Mouse (Mus musculus): ENCODE data around the gene Fam25c. TPM values are rescaled to one million over a fixed set of nuclear protein-coding genes. Genes with fewer than 3 reads are reported as not detected.

Fam25c gene
- polyA plus RNA-seq, 1 experiment from 2014 or later, result not detected

DNA sequence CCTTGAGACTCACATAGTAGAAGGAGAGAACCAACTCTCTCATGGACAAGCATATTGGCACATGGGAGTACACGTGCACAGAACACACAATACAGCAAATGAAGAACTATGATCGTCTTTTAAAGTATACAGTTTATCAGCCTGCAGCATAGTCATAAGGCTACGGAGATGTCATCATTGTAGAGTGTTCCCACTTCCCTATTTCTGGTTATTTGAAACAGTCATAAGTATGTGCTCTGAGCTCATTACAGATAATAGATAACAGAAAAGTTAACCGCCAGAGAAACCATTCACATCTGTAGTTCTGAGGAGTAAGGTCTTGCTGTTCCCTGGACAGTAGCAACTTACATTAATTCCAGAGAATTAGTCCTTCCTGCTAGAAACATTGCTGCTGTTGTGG, 12.2 kb downstream of the Fam25c start:
- Histone ChIP-seq H3K9me3 (ENCODE audit: control insufficient read depth, low read length) (no peaks in the 10 kb centered on the region), H3K9ac (ENCODE audit: low read length) (no peak overlapping the region), H3K4me2 (ENCODE audit: low read length) (no peak overlapping the region), H3K27ac (replicated peaks in 1 of 2; ENCODE audit: control insufficient read depth in 1 of 2, insufficient read depth in 1 of 2, low read depth in 2 of 2, low read length in 2 of 2) (no peak overlapping the region), H3K4me1 (ENCODE audit: control insufficient read depth in 2 of 2, insufficient read depth in 2 of 2, low read length in 2 of 2) (no peaks in the 10 kb centered on the region), H3K27me3 (ENCODE audit: control insufficient read depth, insufficient read depth, low read length) (no peaks in the 10 kb centered on the region), H3K4me3 (ENCODE audit: control insufficient read depth in 1 of 2, insufficient read depth in 1 of 2, low read depth in 1 of 2, low read length in 2 of 2) (no peak overlapping the region), H3K36me3 (ENCODE audit: control insufficient read depth, insufficient read depth, low read length) (peaks cover 64% of the 10 kb centered on the region)
- ATAC-seq (ENCODE audit: insufficient number of reproducible peaks, insufficient read depth, low FRiP score, low read depth), result no peak
- 82% methylated on average over 4 of the region's 4 CpGs for WGBS

DNA sequence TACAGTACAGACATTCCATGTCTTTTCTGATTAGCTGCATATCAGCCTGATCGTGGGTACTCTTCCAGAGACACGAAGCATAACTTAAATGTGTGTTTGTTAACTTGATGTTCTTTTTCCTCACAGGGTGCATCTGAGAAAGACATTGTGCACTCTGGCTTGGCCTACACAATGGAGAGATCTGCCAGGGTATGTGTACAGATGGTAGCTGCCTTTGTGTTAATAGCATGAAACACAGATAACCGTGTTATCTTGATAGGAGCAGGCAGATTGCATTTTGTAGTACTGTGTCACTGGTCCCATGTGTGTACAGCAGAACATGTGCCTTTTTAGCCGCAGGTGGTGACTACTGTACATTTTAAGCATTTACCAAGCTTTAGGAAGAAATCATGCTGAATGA, 13.2 kb downstream of the Fam25c start:
- H3K27me3 ChIP-seq (ENCODE audit: control insufficient read depth, insufficient read depth, low read length), result no peaks in the 10 kb centered on the region
- H3K4me1 ChIP-seq (ENCODE audit: control insufficient read depth in 2 of 2, insufficient read depth in 2 of 2, low read length in 2 of 2), result no peaks in the 10 kb centered on the region
- H3K27ac ChIP-seq (replicated peaks in 1 of 2; ENCODE audit: control insufficient read depth in 1 of 2, insufficient read depth in 1 of 2, low read depth in 2 of 2, low read length in 2 of 2), result no peak overlapping the region
- no peak for ATAC-seq (ENCODE audit: insufficient number of reproducible peaks, insufficient read depth, low FRiP score, low read depth)
- peaks cover 75% of the 10 kb centered on the region for H3K36me3 ChIP-seq (ENCODE audit: control insufficient read depth, insufficient read depth, low read length)
- H3K4me2 ChIP-seq (ENCODE audit: low read length), result no peak overlapping the region
- 84% methylated on average over 4 of the region's 4 CpGs for WGBS
- no peak overlapping the region for H3K4me3 ChIP-seq (ENCODE audit: control insufficient read depth in 1 of 2, insufficient read depth in 1 of 2, low read depth in 1 of 2, low read length in 2 of 2)
- H3K9ac ChIP-seq (ENCODE audit: low read length), result no peak overlapping the region
- no peaks in the 10 kb centered on the region for H3K9me3 ChIP-seq (ENCODE audit: control insufficient read depth, low read length)

- Histone ChIP-seq H3K4me2 (ENCODE audit: low read length) (no peak overlapping the region), H3K9me3 (ENCODE audit: control insufficient read depth, low read length) (no peaks in the 10 kb centered on the region), H3K27ac (replicated peaks in 1 of 2; ENCODE audit: control insufficient read depth in 1 of 2, insufficient read depth in 1 of 2, low read depth in 2 of 2, low read length in 2 of 2) (no peak overlapping the region), H3K27me3 (ENCODE audit: control insufficient read depth, insufficient read depth, low read length) (no peaks in the 10 kb centered on the region), H3K4me3 (ENCODE audit: control insufficient read depth in 1 of 2, insufficient read depth in 1 of 2, low read depth in 1 of 2, low read length in 2 of 2) (no peak overlapping the region), H3K4me1 (ENCODE audit: control insufficient read depth in 2 of 2, insufficient read depth in 2 of 2, low read length in 2 of 2) (no peaks in the 10 kb centered on the region), H3K9ac (ENCODE audit: low read length) (no peak overlapping the region), H3K36me3 (ENCODE audit: control insufficient read depth, insufficient read depth, low read length) (peaks cover 96% of the 10 kb centered on the region)
- no peak for ATAC-seq (ENCODE audit: insufficient number of reproducible peaks, insufficient read depth, low FRiP score, low read depth)
- 79% methylated on average over 1 of the region's 1 CpGs for WGBS
These were observed 15.8 kb downstream of the Fam25c start for GRCm38 (mm10) chr14:34339446-34339845.

- H3K4me3 ChIP-seq (ENCODE audit: control insufficient read depth in 1 of 2, insufficient read depth in 1 of 2, low read depth in 1 of 2, low read length in 2 of 2), result no peak overlapping the region
- no peak overlapping the region for H3K9ac ChIP-seq (ENCODE audit: low read length)
- H3K27ac ChIP-seq (replicated peaks in 1 of 2; ENCODE audit: control insufficient read depth in 1 of 2, insufficient read depth in 1 of 2, low read depth in 2 of 2, low read length in 2 of 2), result no peak overlapping the region
- H3K4me1 ChIP-seq (ENCODE audit: control insufficient read depth in 2 of 2, insufficient read depth in 2 of 2, low read length in 2 of 2), result no peaks in the 10 kb centered on the region
- H3K36me3 ChIP-seq (ENCODE audit: control insufficient read depth, insufficient read depth, low read length), result peaks cover 88% of the 10 kb centered on the region
- H3K4me2 ChIP-seq (ENCODE audit: low read length), result no peak overlapping the region
- WGBS, result 92% methylated on average over 5 of the region's 5 CpGs
- ATAC-seq (ENCODE audit: insufficient number of reproducible peaks, insufficient read depth, low FRiP score, low read depth), result no peak
- no peaks in the 10 kb centered on the region for H3K27me3 ChIP-seq (ENCODE audit: control insufficient read depth, insufficient read depth, low read length)
- H3K9me3 ChIP-seq (ENCODE audit: control insufficient read depth, low read length), result no peaks in the 10 kb centered on the region
These were observed 22.8 kb downstream of the Fam25c start for GRCm38 (mm10) chr14:34332476-34332875.

DNA sequence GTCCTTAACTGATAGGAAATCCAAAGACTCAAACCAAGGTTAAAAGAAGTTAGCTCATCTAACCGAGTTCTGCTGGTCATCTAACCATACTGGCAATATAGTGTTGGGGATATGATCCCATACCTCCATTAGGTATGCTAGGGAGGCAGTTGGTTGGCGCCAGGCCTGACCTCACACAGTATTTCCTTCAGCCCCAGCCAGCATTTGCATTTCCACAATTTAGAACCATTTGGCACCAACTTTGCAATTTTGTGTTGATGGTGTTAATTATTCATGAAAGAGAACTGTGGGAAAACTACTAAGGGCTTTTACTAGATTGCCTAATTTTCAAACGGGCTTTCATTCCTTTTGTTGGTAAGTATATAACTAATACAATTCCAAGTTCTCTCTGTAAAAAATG, 23.3 kb downstream of the Fam25c start:
- Histone ChIP-seq H3K9me3 (ENCODE audit: control insufficient read depth, low read length) (no peaks in the 10 kb centered on the region), H3K4me3 (ENCODE audit: control insufficient read depth in 1 of 2, insufficient read depth in 1 of 2, low read depth in 1 of 2, low read length in 2 of 2) (no peak overlapping the region), H3K9ac (ENCODE audit: low read length) (no peak overlapping the region), H3K4me1 (ENCODE audit: control insufficient read depth in 2 of 2, insufficient read depth in 2 of 2, low read length in 2 of 2) (no peaks in the 10 kb centered on the region), H3K4me2 (ENCODE audit: low read length) (no peak overlapping the region), H3K27ac (replicated peaks in 1 of 2; ENCODE audit: control insufficient read depth in 1 of 2, insufficient read depth in 1 of 2, low read depth in 2 of 2, low read length in 2 of 2) (no peak overlapping the region), H3K27me3 (ENCODE audit: control insufficient read depth, insufficient read depth, low read length) (no peaks in the 10 kb centered on the region), H3K36me3 (ENCODE audit: control insufficient read depth, insufficient read depth, low read length) (peaks cover 87% of the 10 kb centered on the region)
- ATAC-seq (ENCODE audit: insufficient number of reproducible peaks, insufficient read depth, low FRiP score, low read depth), result no peak
- WGBS, result 92% methylated on average over 3 of the region's 3 CpGs

- Histone ChIP-seq H3K4me3 (ENCODE audit: control insufficient read depth in 1 of 2, insufficient read depth in 1 of 2, low read depth in 1 of 2, low read length in 2 of 2) (no peak overlapping the region), H3K27me3 (ENCODE audit: control insufficient read depth, insufficient read depth, low read length) (no peaks in the 10 kb centered on the region), H3K36me3 (ENCODE audit: control insufficient read depth, insufficient read depth, low read length) (peaks cover 83% of the 10 kb centered on the region), H3K4me2 (ENCODE audit: low read length) (no peak overlapping the region), H3K27ac (replicated peaks in 1 of 2; ENCODE audit: control insufficient read depth in 1 of 2, insufficient read depth in 1 of 2, low read depth in 2 of 2, low read length in 2 of 2) (no peak overlapping the region), H3K9me3 (ENCODE audit: control insufficient read depth, low read length) (no peaks in the 10 kb centered on the region), H3K9ac (ENCODE audit: low read length) (no peak overlapping the region), H3K4me1 (ENCODE audit: control insufficient read depth in 2 of 2, insufficient read depth in 2 of 2, low read length in 2 of 2) (no peaks in the 10 kb centered on the region)
- 89% methylated on average over 9 of the region's 9 CpGs for WGBS
- ATAC-seq (ENCODE audit: insufficient number of reproducible peaks, insufficient read depth, low FRiP score, low read depth), result no peak
These were observed 24.5 kb downstream of the Fam25c start for GRCm38 (mm10) chr14:34330657-34331158.

DNA sequence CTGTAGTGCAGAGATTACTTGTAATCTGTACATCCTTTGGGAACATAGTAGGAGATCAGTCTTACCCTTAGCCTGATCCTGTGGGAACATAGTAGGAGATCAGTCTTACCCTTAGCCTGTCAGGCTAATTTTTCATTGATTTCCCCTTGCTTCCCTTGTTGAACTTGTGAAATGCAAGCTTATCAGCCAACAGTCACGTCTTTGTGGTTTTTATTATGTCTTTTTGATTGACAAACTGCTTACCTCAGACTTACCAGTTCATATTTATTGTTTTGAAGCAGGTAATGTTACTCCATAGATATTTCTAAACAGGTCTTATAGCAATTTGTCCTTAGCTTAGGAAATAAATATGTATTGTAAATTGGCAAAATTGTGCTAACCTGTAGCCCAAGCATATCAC, 27.6 kb downstream of the Fam25c start:
- Histone ChIP-seq H3K4me3 (ENCODE audit: control insufficient read depth in 1 of 2, insufficient read depth in 1 of 2, low read depth in 1 of 2, low read length in 2 of 2) (no peak overlapping the region), H3K27ac (replicated peaks in 1 of 2; ENCODE audit: control insufficient read depth in 1 of 2, insufficient read depth in 1 of 2, low read depth in 2 of 2, low read length in 2 of 2) (no peak overlapping the region), H3K4me2 (ENCODE audit: low read length) (no peak overlapping the region), H3K4me1 (ENCODE audit: control insufficient read depth in 2 of 2, insufficient read depth in 2 of 2, low read length in 2 of 2) (no peaks in the 10 kb centered on the region), H3K9ac (ENCODE audit: low read length) (no peak overlapping the region), H3K27me3 (ENCODE audit: control insufficient read depth, insufficient read depth, low read length) (no peaks in the 10 kb centered on the region), H3K36me3 (ENCODE audit: control insufficient read depth, insufficient read depth, low read length) (peaks cover 82% of the 10 kb centered on the region), H3K9me3 (ENCODE audit: control insufficient read depth, low read length) (no peaks in the 10 kb centered on the region)
- 84% methylated on average over 1 of the region's 1 CpGs for WGBS
- no peak for ATAC-seq (ENCODE audit: insufficient number of reproducible peaks, insufficient read depth, low FRiP score, low read depth)

GRCm38 (mm10) chr14:34326606-34327005, 28.6 kb downstream of the Fam25c start:
- WGBS, result 76% methylated on average over 3 of the region's 3 CpGs
- Histone ChIP-seq H3K4me2 (ENCODE audit: low read length) (no peak overlapping the region), H3K4me3 (ENCODE audit: control insufficient read depth in 1 of 2, insufficient read depth in 1 of 2, low read depth in 1 of 2, low read length in 2 of 2) (no peak overlapping the region), H3K27ac (replicated peaks in 1 of 2; ENCODE audit: control insufficient read depth in 1 of 2, insufficient read depth in 1 of 2, low read depth in 2 of 2, low read length in 2 of 2) (no peak overlapping the region), H3K4me1 (ENCODE audit: control insufficient read depth in 2 of 2, insufficient read depth in 2 of 2, low read length in 2 of 2) (no peaks in the 10 kb centered on the region), H3K36me3 (ENCODE audit: control insufficient read depth, insufficient read depth, low read length) (peaks cover 77% of the 10 kb centered on the region), H3K9ac (ENCODE audit: low read length) (no peak overlapping the region), H3K27me3 (ENCODE audit: control insufficient read depth, insufficient read depth, low read length) (no peaks in the 10 kb centered on the region), H3K9me3 (ENCODE audit: control insufficient read depth, low read length) (no peaks in the 10 kb centered on the region)
- no peak for ATAC-seq (ENCODE audit: insufficient number of reproducible peaks, insufficient read depth, low FRiP score, low read depth)
